Mouse (Mus musculus) left cerebral cortex, adult 11 months (tissue): ENCODE data around the gene Pdhb.
"Not testable (repeated sequence)": the region's sequence is repeated elsewhere in the genome, so short reads cannot be mapped to it uniquely, and the experiment has no call there.

Source experiments
- DNase-seq: peaks from one replicate; pipeline ENCODE4 v3.0.0; 2022; ENCODE audit warnings: low spot score

Gene Pdhb

DNA sequence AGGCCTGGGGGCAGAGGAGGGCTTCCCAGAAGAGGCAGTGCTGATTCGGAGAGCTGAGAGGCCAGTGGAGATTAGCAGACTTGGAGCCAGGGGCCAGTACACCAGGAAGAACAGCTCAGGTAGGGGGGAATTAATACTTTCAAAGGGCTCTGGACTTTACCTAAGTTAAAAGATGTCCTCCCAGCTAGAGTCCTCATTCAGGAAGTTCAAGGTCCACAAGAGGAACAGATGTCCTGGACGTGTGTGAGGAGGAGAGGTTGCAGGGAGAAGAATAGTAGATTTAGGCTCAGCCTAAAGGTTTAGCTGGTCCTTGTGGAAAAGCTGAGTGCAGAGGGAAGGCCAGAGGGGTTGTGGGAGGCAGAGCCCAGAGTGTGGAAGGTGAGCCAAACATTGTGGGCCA lies 38.6 kb downstream of the Pdhb start:
- no peak for DNase-seq

- no peak for DNase-seq
Observed at GRCm38 (mm10) chr14:8132789-8133188, 40.0 kb downstream of the Pdhb start.

- no peak for DNase-seq
Observed at GRCm38 (mm10) chr14:8127971-8128370, 44.9 kb downstream of the Pdhb start.

GRCm38 (mm10) chr14:8124046-8124881 lies 48.6 kb downstream of the Pdhb start:
- DNase-seq: no peak

GRCm38 (mm10) chr14:8123611-8124010 lies 49.2 kb downstream of the Pdhb start:
- DNase-seq: not testable (repeated sequence)

DNA sequence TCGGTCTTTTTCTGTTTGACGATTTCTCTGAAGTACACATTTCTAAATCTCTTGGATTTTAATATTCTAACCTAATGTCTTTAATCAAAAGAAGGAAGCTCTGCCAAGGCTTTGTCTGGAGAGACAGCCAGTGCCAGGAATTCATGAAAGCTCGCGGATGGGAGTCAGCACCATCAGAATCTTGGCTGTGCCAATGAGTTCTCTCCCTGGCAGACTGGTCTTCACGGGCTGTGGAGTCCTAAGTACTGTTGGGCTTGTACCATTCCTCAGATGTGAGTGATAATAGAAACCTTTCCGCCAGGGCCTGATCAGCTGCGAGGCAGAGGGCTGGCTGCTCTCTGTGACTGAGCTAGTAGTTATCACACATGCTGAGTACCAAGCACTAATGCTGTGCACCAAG lies 49.7 kb downstream of the Pdhb start:
- no peak for DNase-seq

DNA sequence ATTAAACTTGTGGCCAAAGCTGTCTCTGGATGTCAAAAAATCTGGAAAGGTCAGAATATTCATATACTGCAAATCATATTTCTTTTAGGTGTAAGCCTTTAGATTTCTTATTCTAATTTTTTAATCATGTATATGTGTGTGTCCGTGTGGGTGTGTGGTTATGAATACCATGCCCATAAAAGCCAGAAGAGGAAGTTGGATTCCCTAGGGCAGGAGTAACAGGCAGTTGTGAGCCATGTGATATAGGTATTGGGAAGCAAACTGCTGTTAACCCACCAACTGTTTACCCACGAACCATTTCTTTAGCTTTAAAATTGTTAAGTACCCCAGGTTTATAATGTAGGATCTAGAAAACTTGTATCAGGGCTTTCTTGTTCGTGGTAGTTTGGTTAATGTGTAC lies 52.9 kb downstream of the Pdhb start:
- no peak for DNase-seq

DNA sequence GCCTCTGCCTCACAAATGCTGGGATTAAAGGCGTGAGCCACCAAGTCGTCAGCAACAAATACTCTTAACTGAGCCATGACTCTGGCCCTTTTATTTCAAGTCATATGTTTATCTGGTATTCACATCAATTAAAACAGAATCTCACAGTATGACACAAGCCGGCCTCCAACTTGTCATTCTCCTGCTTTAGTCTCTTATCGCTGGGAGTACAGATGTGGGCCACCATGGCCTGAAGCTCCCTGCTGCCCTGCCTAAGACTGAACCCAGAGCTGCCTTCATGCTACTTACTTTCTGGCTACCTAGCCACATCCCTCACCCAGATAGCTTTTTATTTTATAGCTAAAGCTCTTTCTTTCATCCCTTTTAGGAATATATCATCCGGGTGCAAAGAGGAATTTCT lies 53.4 kb downstream of the Pdhb start:
- DNase-seq: no peak

- DNase-seq: no peak
Observed at GRCm38 (mm10) chr14:8117371-8117770, 55.5 kb downstream of the Pdhb start.
